Mouse (Mus musculus) small intestine, adult 2 months (tissue): ENCODE data around the gene Ccdc106.

Experiments
- CTCF ChIP-seq: fragments of 200-500 bp; IDR thresholded peaks from 2 replicates; pipeline ENCODE4 v1.5.1; 2012; ENCODE audit warnings: low read depth, mild to moderate bottlenecking, control low read depth, inconsistent platforms, low read length, moderate library complexity, mixed read lengths; ENCODE audit not compliant: insufficient replicate concordance, insufficient read length; ENCODE audit errors: extremely low read depth
- POLR2A ChIP-seq: fragments of 200-500 bp; IDR thresholded peaks from 2 replicates; pipeline ENCODE4 v1.6.1; 2012; ENCODE audit warnings: low read depth, mild to moderate bottlenecking, control low read depth, inconsistent platforms, low read length, moderate library complexity

GRCm38 (mm10) chr7:5062360-5063001, 42.1 kb downstream of the Ccdc106 start:
- TF ChIP-seq POLR2A (no peak), CTCF (no peak)
